Mouse (Mus musculus) lung, embryonic 16.5 days (tissue): ENCODE measurements around the gene Bbx. TPM values are rescaled to one million over a fixed set of nuclear protein-coding genes. Genes with fewer than 3 reads are reported as not detected.

ENCODE experiments used
- ATAC-seq: fragments of 200-750 bp; cut with Nextera tagmentation; 2 replicates; pipeline ENCODE4 v1.8.0; 2017; ENCODE audit warnings: low read depth, mild to moderate bottlenecking, moderate library complexity
- H3K27ac ChIP-seq: fragments of 300-500 bp; sonication (generic); 2 replicates; pipeline ENCODE4 v1.5.1; 2014; ENCODE audit warnings: mild to moderate bottlenecking, control low read depth, low read length
- H3K27me3 ChIP-seq: fragments of 300-500 bp; sonication (generic); 2 replicates; pipeline ENCODE4 v1.6.1; 2014; ENCODE audit warnings: low read depth, low read length, mixed read lengths; ENCODE audit not compliant: control insufficient read depth, insufficient read depth
- H3K36me3 ChIP-seq: fragments of 300-500 bp; sonication (generic); 2 replicates; pipeline ENCODE4 v1.6.1; 2014; ENCODE audit warnings: low read length; ENCODE audit not compliant: control insufficient read depth, insufficient read depth
- H3K4me1 ChIP-seq: fragments of 300-500 bp; sonication (generic); replicated peaks from 2 replicates; pipeline ENCODE4 v1.6.1; 2014; ENCODE audit warnings: low read length, mixed read lengths; ENCODE audit not compliant: control insufficient read depth, insufficient read depth
- H3K4me2 ChIP-seq: fragments of 300-500 bp; sonication (generic); 2 replicates; pipeline ENCODE4 v1.6.1; 2014; ENCODE audit warnings: low read depth, low read length, control low read depth
- H3K4me3 ChIP-seq: fragments of 300-500 bp; sonication (generic); 2 replicates; pipeline ENCODE4 v1.5.1; 2014; ENCODE audit warnings: mild to moderate bottlenecking, low read length, control low read depth
- H3K9ac ChIP-seq: fragments of 300-500 bp; sonication (generic); 2 replicates; pipeline ENCODE4 v1.6.1; 2014; ENCODE audit warnings: low read length, control low read depth
- H3K9me3 ChIP-seq: fragments of 300-500 bp; sonication (generic); 2 replicates; pipeline ENCODE4 v1.6.1; 2016; ENCODE audit warnings: low read length; ENCODE audit not compliant: control insufficient read depth
- WGBS: fragments of 180-500 bp; shearing (Covaris S2); extraction: QIAGEN DNeasy Blood & Tissue Kit; methylation state at CpG from one replicate; pipeline ENCODE4 v1.1.7; 2014; 5-methylcytosine and 5-hydroxymethylcytosine counted together
- polyA plus RNA-seq: library from polyadenylated mRNA; unstranded; fragments of >200 nt; fragmentation: Nextera tagmentation; extraction: Ambion mirVana; gene quantifications from 2 replicates; pipeline ENCODE4 v1.2.1, GENCODE M21; 2015

Bbx gene
- polyA plus RNA-seq, 1 experiment from 2014 or later, result 43.1 TPM

GRCm38 (mm10) chr16:50363443-50364188 lies 68.6 kb downstream of the Bbx start:
- 24% methylated on average over 17 of the region's 17 CpGs for WGBS
- H3K4me2 ChIP-seq, result peak overlapping the region; percentile 66
- no peaks in the 10 kb centered on the region for H3K9me3 ChIP-seq
- no peaks in the 10 kb centered on the region for H3K36me3 ChIP-seq
- H3K4me1 ChIP-seq, result peaks cover 12% of the 10 kb centered on the region; the same call in 1 of the 2 replicates
- ATAC-seq, result peak; percentile 59; the same call in 1 of the 2 replicates
- no peaks in the 10 kb centered on the region for H3K27me3 ChIP-seq
- H3K4me3 ChIP-seq, result peak overlapping the region; percentile 52
- H3K9ac ChIP-seq, result peak overlapping the region; percentile 59
- peak overlapping the region; percentile 77 for H3K27ac ChIP-seq

GRCm38 (mm10) chr16:50360631-50361030 lies 71.6 kb downstream of the Bbx start:
- Histone ChIP-seq H3K9me3 (no peaks in the 10 kb centered on the region), H3K27ac (no peak overlapping the region), H3K4me3 (no peak overlapping the region), H3K27me3 (no peaks in the 10 kb centered on the region), H3K9ac (no peak overlapping the region), H3K4me2 (no peak overlapping the region), H3K36me3 (no peaks in the 10 kb centered on the region), H3K4me1 (peaks cover 12% of the 10 kb centered on the region; the same call in 1 of the 2 replicates)
- 68% methylated on average over 7 of the region's 7 CpGs for WGBS
- no peak for ATAC-seq

- Histone ChIP-seq H3K4me3 (no peak overlapping the region), H3K4me1 (no peaks in the 10 kb centered on the region)
- no peak for ATAC-seq
Measured at GRCm38 (mm10) chr16:50329684-50330083, 102.5 kb downstream of the Bbx start.

GRCm38 (mm10) chr16:50324746-50325145 lies 107.4 kb downstream of the Bbx start:
- no peak overlapping the region for H3K27ac ChIP-seq
- no peak for ATAC-seq
- H3K4me3 ChIP-seq, result no peak overlapping the region
- no peaks in the 10 kb centered on the region for H3K36me3 ChIP-seq
- 96% methylated on average over 2 of the region's 2 CpGs for WGBS
- no peak overlapping the region for H3K9ac ChIP-seq
- no peaks in the 10 kb centered on the region for H3K4me1 ChIP-seq
- no peak overlapping the region for H3K4me2 ChIP-seq
- H3K27me3 ChIP-seq, result no peaks in the 10 kb centered on the region
- H3K9me3 ChIP-seq, result no peaks in the 10 kb centered on the region

More at GRCm38 (mm10) chr16:50329684-50330083, 102.5 kb downstream of the Bbx start:
- Histone ChIP-seq H3K4me2 (no peak overlapping the region), H3K27me3 (no peaks in the 10 kb centered on the region), H3K9ac (no peak overlapping the region), H3K27ac (no peak overlapping the region), H3K36me3 (no peaks in the 10 kb centered on the region), H3K9me3 (no peaks in the 10 kb centered on the region)
- 86% methylated on average over 2 of the region's 2 CpGs for WGBS

GRCm38 (mm10) chr16:50324292-50324691 lies 107.9 kb downstream of the Bbx start:
- H3K4me3 ChIP-seq, result no peak overlapping the region
- no peaks in the 10 kb centered on the region for H3K4me1 ChIP-seq
- H3K27me3 ChIP-seq, result no peaks in the 10 kb centered on the region
- H3K27ac ChIP-seq, result no peak overlapping the region
- no peak for ATAC-seq
- H3K9me3 ChIP-seq, result no peaks in the 10 kb centered on the region
- 89% methylated on average over 6 of the region's 6 CpGs for WGBS
- no peaks in the 10 kb centered on the region for H3K36me3 ChIP-seq
- H3K4me2 ChIP-seq, result no peak overlapping the region
- H3K9ac ChIP-seq, result no peak overlapping the region

GRCm38 (mm10) chr16:50321368-50321767 lies 110.8 kb downstream of the Bbx start:
- H3K27ac ChIP-seq, result no peak overlapping the region
- H3K4me3 ChIP-seq, result no peak overlapping the region
- H3K9me3 ChIP-seq, result no peaks in the 10 kb centered on the region
- no peaks in the 10 kb centered on the region for H3K36me3 ChIP-seq
- H3K9ac ChIP-seq, result no peak overlapping the region
- H3K4me1 ChIP-seq, result no peaks in the 10 kb centered on the region
- no peaks in the 10 kb centered on the region for H3K27me3 ChIP-seq
- no peak for ATAC-seq
- 65% methylated on average over 3 of the region's 3 CpGs for WGBS
- no peak overlapping the region for H3K4me2 ChIP-seq

GRCm38 (mm10) chr16:50318255-50318654 lies 113.9 kb downstream of the Bbx start:
- no peaks in the 10 kb centered on the region for H3K9me3 ChIP-seq
- no peaks in the 10 kb centered on the region for H3K4me1 ChIP-seq
- H3K4me2 ChIP-seq, result no peak overlapping the region
- ATAC-seq, result no peak
- no peak overlapping the region for H3K27ac ChIP-seq
- no peaks in the 10 kb centered on the region for H3K27me3 ChIP-seq
- WGBS, result 59% methylated on average over 3 of the region's 3 CpGs
- H3K9ac ChIP-seq, result no peak overlapping the region
- no peaks in the 10 kb centered on the region for H3K36me3 ChIP-seq
- no peak overlapping the region for H3K4me3 ChIP-seq

GRCm38 (mm10) chr16:50315349-50315969 lies 116.7 kb downstream of the Bbx start:
- no peaks in the 10 kb centered on the region for H3K27me3 ChIP-seq
- no peaks in the 10 kb centered on the region for H3K36me3 ChIP-seq
- ATAC-seq, result no peak
- H3K4me3 ChIP-seq, result no peak overlapping the region
- no peaks in the 10 kb centered on the region for H3K9me3 ChIP-seq
- H3K4me2 ChIP-seq, result no peak overlapping the region
- no peaks in the 10 kb centered on the region for H3K4me1 ChIP-seq
- WGBS, result 75% methylated on average over 1 of the region's 1 CpGs
- H3K27ac ChIP-seq, result no peak overlapping the region
- no peak overlapping the region for H3K9ac ChIP-seq

- Histone ChIP-seq H3K4me3 (no peak overlapping the region), H3K4me1 (peaks cover 8% of the 10 kb centered on the region; the same call in 1 of the 2 replicates), H3K27me3 (no peaks in the 10 kb centered on the region), H3K36me3 (no peaks in the 10 kb centered on the region), H3K4me2 (no peak overlapping the region), H3K9me3 (no peaks in the 10 kb centered on the region), H3K9ac (no peak overlapping the region), H3K27ac (no peak overlapping the region)
- no peak for ATAC-seq
- WGBS, result 80% methylated on average over 4 of the region's 4 CpGs
Measured at GRCm38 (mm10) chr16:50311588-50311987, 120.6 kb downstream of the Bbx start.
